Mouse (Mus musculus): ENCODE measurements around the gene Tmed11.
"Not testable (repeated sequence)": the region's sequence is repeated elsewhere in the genome, so short reads cannot be mapped to it uniquely, and the experiment has no call there.

Gene Tmed11

GRCm38 (mm10) chr5:108795263-108795662, at the start of gene Tmed11:
Tmed11 (minus strand) TSS chr5:108795363.
- not testable (repeated sequence) for DNase-seq (ENCODE audit: low spot score in 2 of 2)

GRCm38 (mm10) chr5:108836156-108836555, 41.0 kb upstream of the Tmed11 start:
- peak in 1 of 2 experiments; percentile 10 for DNase-seq (ENCODE audit: low spot score in 2 of 2)

- no peak for DNase-seq (ENCODE audit: low spot score in 2 of 2)
Measured at GRCm38 (mm10) chr5:108823276-108823675, 28.1 kb upstream of the Tmed11 start.

- not testable (repeated sequence) for DNase-seq (ENCODE audit: low spot score in 2 of 2)
Measured at GRCm38 (mm10) chr5:108808750-108809149, 13.6 kb upstream of the Tmed11 start, which contains the start of gene Vmn2r8. Vmn2r8 (minus strand) TSS chr5:108808850.

GRCm38 (mm10) chr5:108803646-108804045, 8.5 kb upstream of the Tmed11 start:
- no peak for DNase-seq (ENCODE audit: low spot score in 2 of 2)

- not testable (repeated sequence) for DNase-seq (ENCODE audit: low spot score in 2 of 2)
Measured at GRCm38 (mm10) chr5:108790385-108790784, 4.8 kb downstream of the Tmed11 start.

- no peak for DNase-seq (ENCODE audit: low spot score in 2 of 2)
Measured at GRCm38 (mm10) chr5:108774630-108775306, 20.4 kb downstream of the Tmed11 start, which contains the start of gene Rnf212. Rnf212 (minus strand) TSS chr5:108774982.

GRCm38 (mm10) chr5:108760002-108760401, 35.2 kb downstream of the Tmed11 start:
- no peak for DNase-seq (ENCODE audit: low spot score in 2 of 2)

- DNase-seq (ENCODE audit: low spot score in 2 of 2), result peak in 1 of 2 experiments; percentile 4
Measured at GRCm38 (mm10) chr5:108758396-108758795, 36.8 kb downstream of the Tmed11 start.

- not testable (repeated sequence) for DNase-seq (ENCODE audit: low spot score in 2 of 2)
Measured at GRCm38 (mm10) chr5:108751258-108751657, 43.9 kb downstream of the Tmed11 start.

GRCm38 (mm10) chr5:108750328-108751210, 44.6 kb downstream of the Tmed11 start:
- DNase-seq (ENCODE audit: low spot score in 2 of 2), result no peak

- no peak for DNase-seq (ENCODE audit: low spot score in 2 of 2)
Measured at GRCm38 (mm10) chr5:108744629-108745028, 50.5 kb downstream of the Tmed11 start.

GRCm38 (mm10) chr5:108743856-108744255, 51.3 kb downstream of the Tmed11 start:
- DNase-seq (ENCODE audit: low spot score in 2 of 2), result no peak

GRCm38 (mm10) chr5:108742596-108742995, 52.6 kb downstream of the Tmed11 start:
- DNase-seq (ENCODE audit: low spot score in 2 of 2), result no peak

- no peak for DNase-seq (ENCODE audit: low spot score in 2 of 2)
Measured at GRCm38 (mm10) chr5:108741844-108742243, 53.3 kb downstream of the Tmed11 start.

- DNase-seq (ENCODE audit: low spot score in 2 of 2), result no peak
Measured at GRCm38 (mm10) chr5:108727425-108727824, 67.7 kb downstream of the Tmed11 start.
